Mouse (Mus musculus) heart, embryonic 13.5 days (tissue): Measurements from ENCODE around the gene Aspdh. TPM values are rescaled to one million over a fixed set of nuclear protein-coding genes. Genes with fewer than 3 reads are reported as not detected.
A peak's percentile ranks its signal among the peaks of the same experiment; 100 is the strongest.

Experiments
- ATAC-seq: fragments of 200-750 bp; cut with Nextera tagmentation; 2 replicates; pipeline ENCODE4 v1.8.0; 2017; ENCODE audit warnings: moderate TSS enrichment; ENCODE audit not compliant: insufficient number of reproducible peaks, low FRiP score, low TSS enrichment; ENCODE audit errors: extremely low read depth
- H3K27ac ChIP-seq: fragments of 300-500 bp; sonication (generic); replicated peaks from 2 replicates; pipeline ENCODE4 v1.5.1; 2015; ENCODE audit warnings: moderate library complexity, mild to moderate bottlenecking, inconsistent platforms
- H3K27me3 ChIP-seq: fragments of 300-500 bp; sonication (generic); replicated peaks from 2 replicates; pipeline ENCODE4 v1.6.1; 2015; ENCODE audit warnings: mild to moderate bottlenecking, inconsistent platforms
- H3K36me3 ChIP-seq: fragments of 300-500 bp; sonication (generic); 2 replicates; pipeline ENCODE4 v1.6.1; 2015; ENCODE audit warnings: mild to moderate bottlenecking, inconsistent platforms
- H3K4me1 ChIP-seq: fragments of 300-500 bp; sonication (generic); 2 replicates; pipeline ENCODE4 v1.6.1; 2015; ENCODE audit warnings: inconsistent platforms
- H3K4me2 ChIP-seq: fragments of 300-500 bp; sonication (generic); 2 replicates; pipeline ENCODE4 v1.6.1; 2015; ENCODE audit warnings: inconsistent platforms, mild to moderate bottlenecking, moderate library complexity
- H3K4me3 ChIP-seq: fragments of 300-500 bp; sonication (generic); 2 replicates; pipeline ENCODE4 v1.5.1; 2015; ENCODE audit warnings: moderate library complexity, mild to moderate bottlenecking, inconsistent platforms
- H3K9ac ChIP-seq: fragments of 300-500 bp; sonication (generic); 2 replicates; pipeline ENCODE4 v1.6.1; 2015; ENCODE audit warnings: inconsistent platforms, mild to moderate bottlenecking, moderate library complexity
- H3K9me3 ChIP-seq: fragments of 300-500 bp; sonication (generic); 2 replicates; pipeline ENCODE4 v1.6.1; 2016; ENCODE audit warnings: inconsistent platforms
- WGBS: fragments of 180-500 bp; shearing (Covaris S2); methylation state at CpG from one replicate; pipeline ENCODE4 v1.1.7; 2015; ENCODE audit warnings: mixed read lengths; 5-methylcytosine and 5-hydroxymethylcytosine counted together
- polyA plus RNA-seq: library from polyadenylated mRNA; unstranded; fragments of >200 nt; fragmentation: Nextera tagmentation; extraction: Ambion mirVana; gene quantifications from 2 replicates; pipeline ENCODE4 v1.2.1, GENCODE M21; 2015

Aspdh gene
- polyA plus RNA-seq: 0.70 and 1.4 TPM in 2 replicates

DNA sequence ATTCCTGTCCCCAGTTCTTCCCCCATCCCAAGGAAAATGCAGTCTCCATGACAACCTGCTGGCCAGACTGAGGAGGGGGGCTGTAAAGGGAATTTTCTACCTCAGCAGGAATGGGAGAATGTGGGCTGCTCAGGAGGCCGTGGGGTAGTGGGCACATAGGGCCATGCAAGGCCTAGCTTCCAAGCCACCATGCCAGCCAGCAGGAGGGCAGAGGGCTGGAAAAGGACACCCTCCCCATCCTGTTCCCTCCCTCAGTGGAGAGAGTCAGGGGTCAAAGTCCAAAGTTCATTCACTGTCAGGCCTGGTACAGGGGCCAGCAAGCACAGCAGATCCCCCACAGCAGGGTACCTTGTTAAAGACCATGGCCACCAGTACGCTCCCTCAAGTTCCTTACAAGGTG is at the start of gene Aspdh:
TSS of gene Aspdh (plus strand) at position 281 of the 400 bp plus-strand sequence.
- peaks cover 30% of the 10 kb centered on the region for H3K36me3 ChIP-seq
- no peak for ATAC-seq
- peaks cover 61% of the 10 kb centered on the region for H3K4me1 ChIP-seq
- H3K4me3 ChIP-seq: no peak within 1 kb of the TSS
- 0 out of 2 replicates have a peak within 1 kb of the TSS, but pooled peaks have one; percentile 16 for H3K27ac ChIP-seq
- H3K27me3 ChIP-seq: peaks cover 52% of the 10 kb centered on the region
- H3K9ac ChIP-seq: peak within 1 kb of the TSS; percentile 37
- H3K9me3 ChIP-seq: no peaks in the 10 kb centered on the region
- 64% methylated on average over 2 of the region's 2 CpGs for WGBS
- H3K4me2 ChIP-seq: no peak within 1 kb of the TSS

DNA sequence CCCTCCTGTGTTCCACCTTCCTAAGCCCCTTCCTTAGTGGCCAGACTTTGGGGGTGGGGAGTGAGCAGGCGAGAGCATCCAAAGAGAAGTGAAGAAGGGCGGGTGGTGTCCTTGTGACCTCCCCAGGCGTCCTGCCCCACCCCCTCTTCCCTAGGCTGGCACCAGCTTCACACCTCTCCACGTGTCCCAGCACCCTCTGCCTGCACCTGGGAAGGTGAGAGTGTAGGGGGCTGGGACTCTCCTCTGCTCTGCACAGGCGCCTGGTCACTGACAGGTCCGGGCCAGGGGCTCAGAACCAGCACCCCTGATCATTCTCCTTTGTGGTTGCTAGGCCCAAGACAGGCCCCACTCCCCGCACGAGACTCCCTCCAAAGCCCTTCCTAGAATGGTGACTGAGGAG is 37.5 kb upstream of the Aspdh start:
- Histone ChIP-seq H3K4me3 (peak overlapping the region; percentile 57; the same call in 1 of the 2 replicates), H3K4me1 (peaks cover 14% of the 10 kb centered on the region), H3K9me3 (no peaks in the 10 kb centered on the region), H3K27me3 (peaks cover 74% of the 10 kb centered on the region), H3K36me3 (no peaks in the 10 kb centered on the region), H3K4me2 (peak overlapping the region; percentile 79), H3K9ac (no peak overlapping the region), H3K27ac (no peak overlapping the region)
- no peak for ATAC-seq
- WGBS: 12% methylated on average over 8 of the region's 8 CpGs

DNA sequence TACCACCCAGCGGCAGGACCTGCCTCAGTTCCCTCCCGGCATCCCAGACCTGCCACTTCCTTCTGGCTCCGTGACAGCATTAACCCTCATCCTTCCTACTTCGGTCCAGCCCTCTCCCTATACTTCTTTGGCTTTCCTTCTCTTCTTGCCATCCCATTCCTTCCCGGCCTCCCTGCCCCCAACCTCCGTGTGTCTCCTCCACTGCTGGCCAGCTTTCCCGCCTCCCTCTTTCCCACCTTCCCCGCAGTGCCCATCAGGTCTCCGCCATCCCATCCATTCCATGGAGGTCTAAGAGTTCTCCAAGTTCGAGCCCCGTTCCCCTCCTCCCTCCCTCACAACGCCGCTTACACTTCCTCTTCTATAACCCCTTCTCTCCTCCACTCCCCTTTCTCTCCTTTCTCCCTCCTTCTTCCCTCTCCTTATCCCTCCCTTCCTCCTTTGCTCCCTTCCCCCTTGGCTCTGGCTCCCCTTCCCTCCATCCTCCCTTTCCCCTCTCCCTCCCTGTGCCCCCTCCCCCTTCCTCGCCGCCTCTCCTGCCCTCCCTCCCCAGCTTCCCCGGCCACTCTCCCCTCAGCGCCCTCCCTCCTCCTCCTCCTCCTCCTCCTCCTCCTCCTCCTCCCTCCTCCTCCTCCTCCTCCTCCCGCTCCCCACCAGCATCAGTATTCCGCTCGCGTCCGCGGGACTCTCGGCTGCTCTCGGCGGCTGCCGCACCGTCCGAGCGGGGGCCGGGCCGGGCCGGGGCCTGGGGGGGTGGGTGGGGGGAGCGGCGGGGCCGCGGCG is 36.8 kb upstream of the Aspdh start:
- peaks cover 14% of the 10 kb centered on the region for H3K4me1 ChIP-seq
- H3K27ac ChIP-seq: no peak overlapping the region
- H3K4me3 ChIP-seq: peak overlapping the region; percentile 57
- peak overlapping the region; percentile 70 for H3K9ac ChIP-seq
- peaks cover 81% of the 10 kb centered on the region for H3K27me3 ChIP-seq
- H3K4me2 ChIP-seq: peak overlapping the region; percentile 79
- no peaks in the 10 kb centered on the region for H3K9me3 ChIP-seq
- no peak for ATAC-seq
- 1% methylated on average over 17 of the region's 38 CpGs for WGBS
- H3K36me3 ChIP-seq: no peaks in the 10 kb centered on the region

DNA sequence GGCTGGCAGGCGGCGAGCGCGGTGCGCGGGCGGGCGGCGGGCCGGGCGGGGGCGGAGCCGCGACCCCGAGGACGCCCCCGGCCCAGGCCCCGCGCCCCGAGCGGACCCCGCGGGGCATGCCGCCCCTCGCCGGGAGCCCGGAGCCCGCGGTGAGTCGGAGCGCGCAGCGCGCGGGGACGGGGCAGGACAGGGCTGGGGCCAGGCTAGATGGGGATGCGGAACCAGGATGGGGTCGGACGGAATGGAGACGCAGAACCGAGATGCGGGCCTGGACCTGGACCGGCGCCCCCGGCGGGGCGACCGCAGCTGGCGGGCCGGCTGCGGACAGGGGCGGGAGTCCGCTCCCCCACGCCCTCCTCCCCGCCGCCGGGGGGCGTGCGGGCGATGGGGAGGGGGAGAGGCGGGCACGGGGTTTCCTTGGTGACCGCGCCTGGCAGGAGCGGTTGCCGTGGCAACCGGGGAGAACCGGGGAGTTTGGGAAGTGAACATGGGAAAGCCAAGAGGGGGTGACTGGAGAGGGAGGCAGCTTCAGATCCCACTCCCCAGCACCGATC is 36.1 kb upstream of the Aspdh start, which contains the start of gene Lrrc4b:
TSS of gene Lrrc4b (plus strand) at position 51 of the 554 bp plus-strand sequence.
- Histone ChIP-seq H3K9me3 (no peaks in the 10 kb centered on the region), H3K9ac (peak within 1 kb of the TSS; percentile 70), H3K4me3 (peak within 1 kb of the TSS; percentile 57), H3K4me1 (peaks cover 14% of the 10 kb centered on the region), H3K27me3 (peaks cover 88% of the 10 kb centered on the region), H3K27ac (no peak within 1 kb of the TSS), H3K36me3 (no peaks in the 10 kb centered on the region), H3K4me2 (peak within 1 kb of the TSS; percentile 79)
- WGBS: under 1% methylated on average over 39 of the region's 69 CpGs
- ATAC-seq: no peak

DNA sequence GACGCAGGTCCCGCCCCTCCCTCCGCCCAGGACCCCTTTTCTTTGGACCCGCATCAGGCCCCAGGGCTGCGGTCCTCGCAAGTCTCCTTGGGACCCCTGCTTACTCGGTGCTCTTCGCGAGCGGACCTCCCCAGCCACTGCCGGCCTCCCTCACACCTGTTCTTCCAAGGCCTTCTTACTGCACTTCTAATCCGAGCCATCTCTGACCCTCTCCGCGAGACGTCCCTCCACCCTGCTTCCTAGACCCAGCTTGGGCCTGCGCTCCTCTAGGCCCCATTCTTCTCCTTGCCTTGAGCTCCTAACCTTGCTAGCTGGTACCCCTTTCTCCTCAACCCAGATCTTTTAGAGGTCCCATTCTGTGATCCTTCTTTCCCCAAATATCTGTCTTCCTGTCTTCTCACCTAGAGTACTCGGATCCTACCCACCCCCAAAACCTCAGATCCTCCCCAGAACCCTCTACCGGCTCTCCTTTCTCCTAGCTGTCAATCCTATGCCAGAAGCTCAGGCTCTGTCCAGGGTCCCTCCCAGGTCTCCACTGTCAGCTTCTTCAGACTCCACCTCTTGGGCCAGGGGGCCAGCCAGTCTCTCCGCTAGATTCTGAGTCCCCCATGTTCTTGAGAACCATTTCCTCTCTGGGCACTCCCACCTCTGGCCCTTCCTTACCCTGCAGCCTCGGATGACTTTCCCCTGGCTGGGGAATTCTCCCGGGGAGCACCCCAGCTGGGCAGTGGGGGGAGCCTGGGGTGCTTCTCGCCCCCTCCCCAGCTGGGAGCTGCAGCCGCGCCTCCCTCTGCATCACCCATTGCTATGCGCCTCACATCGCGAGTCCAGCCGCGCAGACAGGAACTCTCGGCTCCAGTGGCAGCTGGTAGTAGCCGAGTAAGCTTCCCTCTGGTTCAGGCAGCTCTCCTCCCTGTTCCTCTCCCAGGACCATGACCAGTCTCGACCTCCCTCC is 35.4 kb upstream of the Aspdh start:
- Histone ChIP-seq H3K4me2 (peak overlapping the region; percentile 79), H3K9ac (peak overlapping the region; percentile 70; the same call in 1 of the 2 replicates), H3K36me3 (no peaks in the 10 kb centered on the region), H3K27ac (no peak overlapping the region), H3K4me1 (peaks cover 14% of the 10 kb centered on the region), H3K4me3 (peak overlapping the region; percentile 57), H3K27me3 (peaks cover 95% of the 10 kb centered on the region), H3K9me3 (no peaks in the 10 kb centered on the region)
- WGBS: 2% methylated on average over 30 of the region's 32 CpGs
- ATAC-seq: no peak

DNA sequence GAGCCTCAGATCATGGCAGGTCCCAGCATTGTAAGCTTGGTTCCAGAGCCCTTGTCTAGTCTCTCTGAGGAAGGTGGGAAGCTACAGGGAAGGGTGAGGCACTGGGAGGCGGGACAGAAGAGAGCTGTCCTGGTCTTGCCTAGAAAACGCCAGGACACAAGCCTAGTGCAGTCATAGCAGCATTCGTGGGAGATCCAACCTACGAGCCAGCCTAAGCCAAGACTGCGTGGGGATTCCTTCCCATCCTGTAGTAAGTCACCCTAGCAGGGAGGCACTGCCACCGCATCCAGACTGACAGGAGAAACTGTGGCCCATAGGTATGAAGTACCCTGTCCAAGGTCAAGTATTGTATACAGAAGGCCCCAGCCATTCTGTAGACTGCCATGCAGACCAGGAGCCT is 32.6 kb upstream of the Aspdh start:
- 80% methylated on average over 6 of the region's 6 CpGs for WGBS
- Histone ChIP-seq H3K4me1 (peaks cover 14% of the 10 kb centered on the region), H3K4me2 (no peak overlapping the region), H3K9ac (no peak overlapping the region), H3K27me3 (peaks cover 89% of the 10 kb centered on the region), H3K36me3 (no peaks in the 10 kb centered on the region), H3K27ac (no peak overlapping the region), H3K4me3 (no peak overlapping the region), H3K9me3 (no peaks in the 10 kb centered on the region)
- ATAC-seq: no peak

DNA sequence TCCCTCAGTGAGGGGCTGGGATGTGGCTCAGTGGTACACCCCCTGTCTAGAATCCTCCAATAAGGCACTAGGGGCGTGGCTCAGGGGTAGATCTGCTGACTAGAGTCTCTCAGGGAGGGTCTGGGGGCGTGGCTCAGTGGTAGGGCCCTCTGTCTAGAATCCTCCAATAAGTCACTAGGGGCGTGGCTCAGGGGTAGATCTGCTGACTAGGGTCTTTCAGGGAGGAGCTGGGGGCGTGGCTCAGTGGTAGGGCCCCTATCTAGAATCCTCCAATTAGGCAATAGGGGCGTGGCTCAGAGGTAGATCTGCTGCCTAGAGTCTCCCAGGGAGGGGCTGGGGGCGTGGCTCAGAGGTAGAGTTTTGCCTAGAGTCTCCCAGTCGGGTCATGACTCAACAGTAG is 31.8 kb upstream of the Aspdh start:
- Histone ChIP-seq H3K4me3 (no peak overlapping the region), H3K36me3 (no peaks in the 10 kb centered on the region), H3K9ac (no peak overlapping the region), H3K4me1 (peaks cover 10% of the 10 kb centered on the region), H3K9me3 (no peaks in the 10 kb centered on the region), H3K27ac (no peak overlapping the region), H3K27me3 (peaks cover 89% of the 10 kb centered on the region), H3K4me2 (no peak overlapping the region)
- peak; percentile 75 for ATAC-seq
- WGBS: 2% methylated on average over 7 of the region's 7 CpGs

DNA sequence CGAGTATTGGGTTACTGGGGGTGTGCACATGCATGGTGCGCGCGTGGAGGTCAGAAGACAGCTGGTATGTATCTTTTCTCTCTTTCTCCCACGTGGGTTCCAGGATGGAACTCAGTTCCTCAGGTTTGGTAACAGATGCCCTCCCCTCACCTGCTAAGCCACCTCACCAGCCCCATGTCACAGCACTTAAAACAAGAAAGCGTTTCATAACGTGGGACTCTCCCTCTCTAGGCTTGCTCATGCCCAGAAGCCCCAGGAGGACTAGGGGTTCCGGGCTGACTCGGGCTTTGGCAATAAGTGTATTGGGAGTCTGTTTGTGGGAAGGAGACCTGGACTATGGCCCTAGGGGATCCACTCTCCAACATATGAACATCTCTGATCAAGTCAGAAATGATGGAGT is 31.1 kb upstream of the Aspdh start:
- H3K4me3 ChIP-seq: no peak overlapping the region
- peaks cover 8% of the 10 kb centered on the region for H3K4me1 ChIP-seq
- ATAC-seq: no peak
- H3K27ac ChIP-seq: no peak overlapping the region
- peaks cover 88% of the 10 kb centered on the region for H3K27me3 ChIP-seq
- no peak overlapping the region for H3K4me2 ChIP-seq
- no peaks in the 10 kb centered on the region for H3K36me3 ChIP-seq
- 68% methylated on average over 9 of the region's 9 CpGs for WGBS
- no peaks in the 10 kb centered on the region for H3K9me3 ChIP-seq
- H3K9ac ChIP-seq: no peak overlapping the region

DNA sequence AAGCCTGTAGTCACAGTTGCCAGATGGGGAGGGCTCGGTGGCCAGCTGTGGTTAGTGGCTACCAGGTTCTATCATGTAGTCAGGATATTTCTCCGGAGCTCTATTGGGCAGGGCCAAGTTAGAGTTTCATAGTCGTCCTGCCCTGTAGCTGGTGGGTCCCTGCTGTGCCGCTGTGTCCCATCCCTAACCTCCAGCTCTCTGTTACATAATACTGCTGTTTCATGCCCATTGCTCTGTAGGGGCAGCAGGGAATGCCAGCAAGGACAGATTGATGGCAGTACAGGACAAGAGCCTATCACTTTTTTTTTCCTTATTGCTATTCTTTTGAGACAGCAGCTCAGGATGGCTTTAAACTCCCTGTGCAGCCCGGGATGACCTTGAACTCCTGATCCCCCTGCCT is 29.4 kb upstream of the Aspdh start:
- no peak for ATAC-seq
- 59% methylated on average over 5 of the region's 5 CpGs for WGBS
- Histone ChIP-seq H3K4me1 (no peaks in the 10 kb centered on the region), H3K4me3 (no peak overlapping the region), H3K9me3 (no peaks in the 10 kb centered on the region), H3K27ac (no peak overlapping the region), H3K36me3 (no peaks in the 10 kb centered on the region), H3K4me2 (no peak overlapping the region), H3K27me3 (peaks cover 88% of the 10 kb centered on the region), H3K9ac (no peak overlapping the region)

DNA sequence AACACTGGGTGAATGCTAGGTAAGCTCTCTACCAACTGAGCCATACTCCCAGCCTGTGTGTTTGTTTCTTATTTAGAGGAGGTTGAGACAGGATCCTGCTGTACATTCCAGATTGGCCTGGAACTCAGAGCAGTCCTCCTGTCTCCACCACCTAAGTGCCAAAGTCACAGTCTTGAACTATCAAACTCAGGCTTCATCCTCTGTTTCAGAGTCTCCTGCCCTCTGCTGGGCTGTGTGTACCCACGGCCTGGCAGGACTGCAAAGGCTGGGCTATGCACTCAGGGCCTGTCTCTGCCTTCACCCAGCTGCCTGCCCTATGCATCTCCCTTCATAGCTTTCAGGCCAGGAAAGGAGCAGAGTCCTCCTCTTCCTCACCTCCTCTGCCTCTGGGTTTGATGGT is 28.9 kb upstream of the Aspdh start:
- Histone ChIP-seq H3K4me1 (no peaks in the 10 kb centered on the region), H3K9ac (no peak overlapping the region), H3K27ac (no peak overlapping the region), H3K27me3 (peaks cover 88% of the 10 kb centered on the region), H3K36me3 (no peaks in the 10 kb centered on the region), H3K4me2 (no peak overlapping the region), H3K4me3 (no peak overlapping the region), H3K9me3 (no peaks in the 10 kb centered on the region)
- WGBS: 22% methylated on average over 1 of the region's 1 CpGs
- ATAC-seq: no peak

DNA sequence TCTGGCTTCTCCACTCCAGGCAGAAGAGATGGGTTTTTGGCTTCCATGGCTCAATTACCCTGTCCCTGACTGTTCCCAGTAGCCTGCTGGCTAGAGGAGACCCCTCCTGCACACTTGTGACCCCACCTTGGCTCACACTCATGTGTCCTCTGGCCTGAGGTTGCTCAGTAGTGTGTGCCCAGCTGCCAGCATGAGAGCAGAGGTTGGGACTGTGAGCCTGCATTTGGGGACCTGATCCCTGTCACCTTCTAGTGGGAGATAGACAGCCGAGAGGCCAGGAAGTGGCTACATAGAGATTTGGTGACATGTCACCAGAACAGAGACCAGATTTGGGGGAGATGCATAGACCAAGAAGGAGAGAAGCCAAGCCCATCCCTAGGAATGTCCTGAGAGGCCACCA is 28.0 kb upstream of the Aspdh start:
- Histone ChIP-seq H3K4me1 (peaks cover 9% of the 10 kb centered on the region), H3K27me3 (peaks cover 88% of the 10 kb centered on the region), H3K36me3 (no peaks in the 10 kb centered on the region), H3K9me3 (no peaks in the 10 kb centered on the region), H3K4me2 (no peak overlapping the region), H3K27ac (no peak overlapping the region), H3K4me3 (no peak overlapping the region), H3K9ac (no peak overlapping the region)
- WGBS: 54% methylated on average over 1 of the region's 1 CpGs
- ATAC-seq: no peak
